Mouse (Mus musculus): ENCODE measurements around the gene Ctdspl2.
A peak's percentile ranks its signal among the peaks of the same experiment; 100 is the strongest.
"Not testable (repeated sequence)": the region's sequence is repeated elsewhere in the genome, so short reads cannot be mapped to it uniquely, and the experiment has no call there.

Ctdspl2 gene

GRCm38 (mm10) chr2:121955765-121956223 is at the start of gene Ctdspl2, which contains the start of gene Mageb3:
Ctdspl2 (plus strand) TSS chr2:121956001.
Mageb3 (minus strand) TSS chr2:121956092.
- DNase-seq (ENCODE audit: low read depth), result peak; percentile 69

GRCm38 (mm10) chr2:121909975-121910374 is 45.8 kb upstream of the Ctdspl2 start:
- DNase-seq (ENCODE audit: low read depth), result no peak

GRCm38 (mm10) chr2:121916047-121916970 is 39.5 kb upstream of the Ctdspl2 start:
- DNase-seq (ENCODE audit: low read depth), result peak; percentile 59

GRCm38 (mm10) chr2:121937624-121938023 is 18.2 kb upstream of the Ctdspl2 start:
- DNase-seq (ENCODE audit: low read depth), result not testable (repeated sequence)

- DNase-seq (ENCODE audit: low read depth), result no peak
These were observed 12.4 kb upstream of the Ctdspl2 start for GRCm38 (mm10) chr2:121943364-121943763.

GRCm38 (mm10) chr2:121954971-121955656 is 687 bp upstream of the Ctdspl2 start:
- DNase-seq (ENCODE audit: low read depth), result no peak

GRCm38 (mm10) chr2:121956224-121957018 is 620 bp downstream of the Ctdspl2 start:
- peak; percentile 75 for DNase-seq (ENCODE audit: low read depth)

GRCm38 (mm10) chr2:121957216-121957792 is 1.5 kb downstream of the Ctdspl2 start:
- no peak for DNase-seq (ENCODE audit: low read depth)

GRCm38 (mm10) chr2:121995738-121996137 is 39.9 kb downstream of the Ctdspl2 start:
- DNase-seq (ENCODE audit: low read depth), result peak; percentile 5

GRCm38 (mm10) chr2:122008832-122009231 is 53.0 kb downstream of the Ctdspl2 start:
- DNase-seq (ENCODE audit: low read depth), result no peak

GRCm38 (mm10) chr2:122011441-122011840 is 55.6 kb downstream of the Ctdspl2 start:
- no peak for DNase-seq (ENCODE audit: low read depth)

GRCm38 (mm10) chr2:122018705-122019104 is 62.9 kb downstream of the Ctdspl2 start:
- no peak for DNase-seq (ENCODE audit: low read depth)

GRCm38 (mm10) chr2:122022284-122022683 is 66.5 kb downstream of the Ctdspl2 start:
- no peak for DNase-seq (ENCODE audit: low read depth)

GRCm38 (mm10) chr2:122027091-122027490 is 71.3 kb downstream of the Ctdspl2 start:
- DNase-seq (ENCODE audit: low read depth), result not testable (repeated sequence)

- DNase-seq (ENCODE audit: low read depth), result peak; percentile 69
These were observed 72.3 kb downstream of the Ctdspl2 start, which contains the start of gene Eif3j1 for GRCm38 (mm10) chr2:122027862-122028755. Eif3j1 (plus strand) TSS chr2:122028546.

- DNase-seq (ENCODE audit: low read depth), result peak; percentile 13
These were observed 73.2 kb downstream of the Ctdspl2 start for GRCm38 (mm10) chr2:122028756-122029700.

GRCm38 (mm10) chr2:122031970-122032369 is 76.2 kb downstream of the Ctdspl2 start:
- DNase-seq (ENCODE audit: low read depth), result no peak

GRCm38 (mm10) chr2:122036064-122036463 is 80.3 kb downstream of the Ctdspl2 start:
- DNase-seq (ENCODE audit: low read depth), result no peak

- no peak for DNase-seq (ENCODE audit: low read depth)
These were observed 88.1 kb downstream of the Ctdspl2 start for GRCm38 (mm10) chr2:122043926-122044325.

Measured in fibroblast of lung, adult 2 months (primary cell).